Mouse (Mus musculus) kidney, embryonic 16.5 days (tissue): ENCODE measurements around the gene Gm5538. TPM values are rescaled to one million over a fixed set of nuclear protein-coding genes. Genes with fewer than 3 reads are reported as not detected.

ENCODE experiments used
- ATAC-seq: fragments of 200-750 bp; cut with Nextera tagmentation; 2 replicates; pipeline ENCODE4 v1.8.0; 2017; ENCODE audit warnings: moderate TSS enrichment; ENCODE audit not compliant: low FRiP score, low TSS enrichment
- H3K27ac ChIP-seq: fragments of 300-500 bp; sonication (generic); 2 replicates; pipeline ENCODE4 v1.5.1; 2014; ENCODE audit warnings: low read length
- H3K27me3 ChIP-seq: fragments of 300-500 bp; sonication (generic); 2 replicates; pipeline ENCODE4 v1.6.1; 2014; ENCODE audit warnings: low read length, control low read depth, mixed read lengths; ENCODE audit not compliant: insufficient read depth
- H3K36me3 ChIP-seq: fragments of 300-500 bp; sonication (generic); 2 replicates; pipeline ENCODE4 v1.6.1; 2014; ENCODE audit warnings: low read length, control low read depth, mixed read lengths; ENCODE audit not compliant: insufficient read depth
- H3K4me1 ChIP-seq: fragments of 300-500 bp; sonication (generic); 2 replicates; pipeline ENCODE4 v1.6.1; 2014; ENCODE audit warnings: low read length, control low read depth, mixed read lengths; ENCODE audit not compliant: insufficient read depth
- H3K4me2 ChIP-seq: fragments of 300-500 bp; sonication (generic); replicated peaks from 2 replicates; pipeline ENCODE4 v1.6.1; 2014; ENCODE audit warnings: low read depth, low read length
- H3K4me3 ChIP-seq: fragments of 300-500 bp; sonication (generic); 2 replicates; pipeline ENCODE4 v1.5.1; 2014; ENCODE audit warnings: mild to moderate bottlenecking, low read length
- H3K9ac ChIP-seq: fragments of 300-500 bp; sonication (generic); replicated peaks from 2 replicates; pipeline ENCODE4 v1.6.1; 2014; ENCODE audit warnings: low read length
- H3K9me3 ChIP-seq: fragments of 300-500 bp; sonication (generic); 2 replicates; pipeline ENCODE4 v1.6.1; 2016; ENCODE audit warnings: low read length, control low read depth
- WGBS: fragments of 180-500 bp; shearing (Covaris S2); extraction: QIAGEN DNeasy Blood & Tissue Kit; methylation state at CpG from one replicate; pipeline ENCODE4 v1.1.7; 2014; 5-methylcytosine and 5-hydroxymethylcytosine counted together
- polyA plus RNA-seq: library from polyadenylated mRNA; unstranded; fragments of >200 nt; fragmentation: Nextera tagmentation; extraction: Ambion mirVana; gene quantifications from 2 replicates; pipeline ENCODE4 v1.2.1, GENCODE M21; 2015

The Gm5538 gene
- polyA plus RNA-seq = not detected in 2 replicates

DNA sequence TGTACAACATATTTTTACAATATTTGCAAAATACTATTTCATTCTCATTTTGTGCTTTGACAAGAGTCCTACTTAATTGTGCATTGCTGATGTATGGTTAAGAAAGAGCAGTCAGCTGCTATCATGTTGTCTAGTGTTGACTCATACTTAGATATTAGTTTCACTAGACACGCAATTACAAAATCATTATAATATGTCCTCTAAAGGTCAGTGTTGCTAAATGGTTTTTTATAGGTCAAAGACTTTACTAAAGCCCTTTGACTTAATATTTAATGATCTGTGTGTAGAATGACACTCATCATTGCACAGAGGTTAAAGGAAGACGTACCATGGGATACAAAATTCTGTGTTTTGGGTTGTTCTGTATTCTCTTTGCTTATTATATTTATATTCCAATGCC lies at the start of gene Gm5538:
Gm5538 (plus strand) TSS at position 301 of the 400 bp plus-strand sequence.
- Histone ChIP-seq H3K4me2 (no peak within 1 kb of the TSS), H3K27me3 (no peaks in the 10 kb centered on the region), H3K36me3 (no peaks in the 10 kb centered on the region), H3K27ac (no peak within 1 kb of the TSS), H3K4me3 (no peak within 1 kb of the TSS), H3K4me1 (no peaks in the 10 kb centered on the region), H3K9ac (no peak within 1 kb of the TSS), H3K9me3 (no peaks in the 10 kb centered on the region)
- no peak for ATAC-seq
- WGBS = 83% methylated on average over 2 of the region's 2 CpGs

GRCm38 (mm10) chr3:59697391-59697790 lies 32.2 kb upstream of the Gm5538 start:
- Histone ChIP-seq H3K27me3 (no peaks in the 10 kb centered on the region), H3K9ac (no peak overlapping the region), H3K4me1 (no peaks in the 10 kb centered on the region), H3K27ac (no peak overlapping the region), H3K4me3 (no peak overlapping the region), H3K4me2 (no peak overlapping the region), H3K9me3 (no peaks in the 10 kb centered on the region), H3K36me3 (no peaks in the 10 kb centered on the region)
- ATAC-seq = no peak
- WGBS = 85% methylated on average over 3 of the region's 3 CpGs

DNA sequence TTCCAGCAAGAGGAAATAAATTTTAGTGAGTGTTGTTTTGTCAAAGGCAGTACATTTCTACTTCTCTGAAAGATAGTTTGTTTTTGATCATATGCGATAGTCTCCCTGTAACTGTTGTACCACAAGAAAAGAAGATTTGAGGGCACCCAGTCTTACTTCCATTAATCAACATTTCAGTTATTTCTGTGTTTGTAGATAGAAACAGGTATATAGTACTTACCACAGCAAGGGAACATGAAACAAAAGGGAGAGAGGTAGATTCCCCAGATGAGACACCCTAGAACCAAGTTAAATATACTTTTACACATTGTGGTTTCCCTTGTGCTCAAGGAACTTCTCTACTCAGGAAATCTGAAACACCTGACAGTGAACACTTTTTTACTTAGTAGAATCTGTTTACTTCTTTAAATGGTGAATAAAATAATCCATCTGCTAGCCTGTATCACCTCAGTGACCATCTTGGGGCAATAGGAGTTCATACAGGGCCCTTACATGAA lies 26.9 kb upstream of the Gm5538 start:
- Histone ChIP-seq H3K27ac (no peak overlapping the region), H3K4me3 (no peak overlapping the region), H3K9me3 (no peaks in the 10 kb centered on the region), H3K27me3 (no peaks in the 10 kb centered on the region), H3K36me3 (no peaks in the 10 kb centered on the region), H3K4me1 (no peaks in the 10 kb centered on the region), H3K4me2 (no peak overlapping the region), H3K9ac (no peak overlapping the region)
- 93% methylated on average over 1 of the region's 1 CpGs for WGBS
- no peak for ATAC-seq

GRCm38 (mm10) chr3:59739866-59740265 lies 10.3 kb downstream of the Gm5538 start:
- Histone ChIP-seq H3K36me3 (no peaks in the 10 kb centered on the region), H3K9ac (no peak overlapping the region), H3K27me3 (no peaks in the 10 kb centered on the region), H3K4me2 (no peak overlapping the region), H3K4me3 (no peak overlapping the region), H3K27ac (no peak overlapping the region), H3K9me3 (no peaks in the 10 kb centered on the region), H3K4me1 (no peaks in the 10 kb centered on the region)
- 93% methylated on average over 1 of the region's 1 CpGs for WGBS
- no peak for ATAC-seq

DNA sequence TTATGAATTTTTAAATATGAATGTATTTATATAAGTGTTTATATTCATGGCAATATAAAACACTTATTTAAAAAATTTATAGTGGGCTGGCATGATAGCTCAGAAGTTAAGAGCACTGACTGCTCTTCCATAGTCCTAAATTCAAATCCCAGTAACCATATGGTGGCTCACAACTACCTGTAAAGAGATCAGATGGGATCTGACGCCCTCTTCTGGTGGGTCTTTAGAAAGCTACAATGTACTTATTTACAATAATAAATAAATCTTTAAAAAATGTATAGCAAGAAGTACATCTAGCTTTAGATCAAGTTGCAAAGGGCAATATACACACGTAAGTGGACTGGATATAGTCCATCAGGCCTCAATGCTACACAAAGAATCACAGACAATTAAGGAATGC lies 14.6 kb downstream of the Gm5538 start:
- no peak for ATAC-seq
- H3K27me3 ChIP-seq = no peaks in the 10 kb centered on the region
- WGBS = 17% methylated on average over 2 of the region's 2 CpGs

More for the DNA sequence above, 14.6 kb downstream of the Gm5538 start:
- no peaks in the 10 kb centered on the region for H3K9me3 ChIP-seq
- H3K4me3 ChIP-seq = no peak overlapping the region
- H3K9ac ChIP-seq = no peak overlapping the region
- no peaks in the 10 kb centered on the region for H3K36me3 ChIP-seq
- no peak overlapping the region for H3K27ac ChIP-seq
- no peaks in the 10 kb centered on the region for H3K4me1 ChIP-seq
- no peak overlapping the region for H3K4me2 ChIP-seq

Other genes starting within 250 kb of the Gm5538 start
- gene Gm8298, start 131.3 kb downstream of the Gm5538 start, polyA plus RNA-seq = not detected in 2 replicates
- gene C130079G13Rik, start 195.4 kb downstream of the Gm5538 start, polyA plus RNA-seq = not detected in 2 replicates